Mouse (Mus musculus) mouse embryonic stem cell (cell line): ENCODE measurements around the gene Ino80.

Experiments
- in situ Hi-C, 2 experiments: fragments of 300-500 bp; cut with MboI; formaldehyde crosslinking; loops; 1 replicate in 1 of 2; 3 replicates in 1 of 2; pipeline ENCODE4 v1.14.3; 2019 to 2020; ENCODE audit warnings: low sequenced_read_pairs in 2 of 2, low pct_unique_long_range_greater_than_20kb in 1 of 2, mixed read lengths in 1 of 2; ENCODE audit not compliant: unreplicated experiment in 1 of 2

Gene Ino80

DNA sequence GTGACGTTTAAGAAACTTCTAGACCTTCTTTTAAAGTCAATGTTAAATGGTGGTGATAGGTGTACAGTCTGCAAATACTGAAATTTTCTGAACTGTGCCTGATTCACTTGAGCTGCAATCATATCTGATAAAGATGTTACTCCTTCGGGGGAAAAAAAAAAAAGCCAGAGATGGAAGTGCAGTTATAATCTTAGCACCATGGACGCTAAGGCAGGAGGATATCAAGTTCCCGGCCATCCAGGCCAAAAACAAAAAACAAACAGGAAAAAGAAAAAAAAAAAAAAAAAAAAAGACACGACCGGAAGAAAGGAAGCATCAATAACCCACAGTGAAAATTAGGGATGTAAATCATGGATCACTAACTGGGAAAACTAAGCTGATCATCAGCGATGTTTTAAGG is 1.3 kb downstream of the Ino80 start:
- in situ Hi-C loops = no loop called here

- in situ Hi-C loops = no loop called here
Measured at GRCm38 (mm10) chr2:119463945-119464344, 13.5 kb downstream of the Ino80 start.

- in situ Hi-C loops = no loop called here
Measured at GRCm38 (mm10) chr2:119463114-119463775, 14.2 kb downstream of the Ino80 start.

GRCm38 (mm10) chr2:119461028-119461427 is 16.5 kb downstream of the Ino80 start:
- in situ Hi-C loops = no loop called here

- in situ Hi-C loops = no loop called here
Measured at GRCm38 (mm10) chr2:119454558-119454957, 22.9 kb downstream of the Ino80 start.

DNA sequence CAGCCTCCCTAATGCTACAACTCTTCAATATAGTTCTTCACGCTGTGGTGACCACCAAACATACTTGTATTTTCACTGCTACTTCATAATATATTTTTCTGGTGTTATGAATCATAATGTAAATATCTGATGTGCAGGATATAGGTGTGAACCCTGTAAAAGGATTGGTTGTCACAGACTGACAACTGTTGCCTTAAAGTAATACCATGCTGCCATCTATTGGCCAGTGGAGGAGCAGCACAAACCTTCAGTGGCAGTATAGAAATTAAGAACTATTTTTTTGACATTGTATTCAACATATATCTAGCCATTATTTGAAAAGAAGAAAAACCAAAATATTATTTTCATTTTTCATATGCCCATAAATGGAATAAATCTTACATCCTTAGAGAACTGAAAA is 40.5 kb downstream of the Ino80 start:
- in situ Hi-C loops = loop anchor here in 1 of 2 experiments (25.0 kb wide), 1 partner anchor 300 kb away; no protein-coding TSS in a partner anchor

- in situ Hi-C loops = loop anchor here in 1 of 2 experiments (25.0 kb wide), 1 partner anchor 299 kb away; no protein-coding TSS in a partner anchor
Measured at GRCm38 (mm10) chr2:119436467-119436866, 41.0 kb downstream of the Ino80 start.

DNA sequence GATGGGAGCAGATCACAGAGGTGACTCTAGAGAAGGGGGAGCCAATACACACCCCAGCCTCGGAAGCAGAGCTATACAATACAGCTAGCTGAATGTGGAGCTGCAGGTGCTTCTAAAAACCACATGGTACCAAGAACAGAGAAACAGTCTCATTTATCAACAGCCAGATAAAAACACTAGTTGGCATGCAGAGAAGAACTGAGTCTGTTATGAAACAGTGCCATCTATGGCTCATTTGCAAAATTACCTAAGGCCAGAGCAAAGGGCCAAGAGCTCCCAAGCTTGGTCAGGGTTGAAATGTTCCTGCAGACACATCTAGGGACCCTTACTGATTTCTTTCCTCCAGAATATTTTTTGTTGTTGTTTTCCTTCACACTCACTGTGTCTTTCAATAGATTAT is 63.7 kb downstream of the Ino80 start:
- in situ Hi-C loops = no loop called here

DNA sequence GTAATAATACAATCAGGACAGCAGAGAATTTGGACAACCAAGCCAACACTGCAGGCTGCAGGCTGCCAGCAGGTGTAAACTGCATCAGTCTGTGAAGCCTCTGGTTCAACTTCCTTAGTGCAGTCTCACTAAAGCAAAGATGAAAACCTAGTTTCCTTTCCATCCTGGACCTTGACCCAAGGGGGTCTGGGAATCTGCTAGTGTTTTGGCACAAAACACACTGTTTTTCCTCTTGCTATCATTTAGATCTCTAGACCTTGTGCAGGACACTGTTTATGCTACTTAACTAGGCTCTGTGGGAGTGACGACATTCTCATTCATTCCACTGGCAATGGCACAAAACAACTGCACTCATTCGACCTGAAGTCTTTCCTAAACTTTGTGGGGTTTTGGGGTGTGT is 65.8 kb downstream of the Ino80 start:
- in situ Hi-C loops = no loop called here

DNA sequence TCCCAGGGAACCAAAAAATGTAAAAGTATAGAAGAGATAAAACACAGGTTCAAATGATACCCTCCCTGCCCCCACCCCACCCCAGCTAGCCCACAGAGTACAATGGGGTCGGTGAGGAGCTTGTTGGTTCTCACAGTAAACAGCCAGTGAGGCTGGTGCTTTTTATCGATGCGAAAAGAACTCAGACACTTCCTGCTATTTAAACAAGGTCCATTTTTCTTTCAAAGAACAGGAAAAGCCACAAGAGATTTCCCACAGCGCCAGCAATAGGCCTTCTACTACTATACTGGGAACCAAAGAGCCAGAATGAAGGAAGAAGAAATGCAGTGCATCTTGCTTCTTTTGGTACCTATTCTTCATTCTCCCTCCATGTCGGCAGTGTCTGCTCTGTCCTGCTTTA is 66.5 kb downstream of the Ino80 start:
- in situ Hi-C loops = no loop called here

GRCm38 (mm10) chr2:119408733-119409132 is 68.8 kb downstream of the Ino80 start:
- in situ Hi-C loops = no loop called here

- in situ Hi-C loops = no loop called here
Measured at GRCm38 (mm10) chr2:119408278-119408677, 69.2 kb downstream of the Ino80 start.

- in situ Hi-C loops = no loop called here
Measured at GRCm38 (mm10) chr2:119399313-119399712, 78.2 kb downstream of the Ino80 start.

DNA sequence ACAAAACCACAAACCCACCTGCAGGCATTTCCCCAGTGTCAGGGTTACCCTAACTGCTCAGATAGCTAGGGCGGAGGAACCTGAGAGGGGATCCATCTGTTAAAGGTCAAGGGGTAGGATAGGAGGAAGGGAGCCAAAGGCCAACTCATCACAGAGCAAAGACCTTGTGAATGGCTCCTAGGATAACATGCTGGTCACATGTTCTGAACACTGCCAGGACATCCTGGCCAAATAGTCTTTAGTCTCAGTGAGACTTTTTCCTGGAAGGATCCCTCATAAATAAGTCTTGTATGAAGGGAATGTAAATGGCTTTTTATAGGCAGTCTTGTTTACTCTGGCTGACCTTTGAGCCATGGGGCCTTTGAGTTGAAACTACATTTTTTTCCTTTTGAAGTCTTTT is 78.8 kb downstream of the Ino80 start:
- in situ Hi-C loops = no loop called here

DNA sequence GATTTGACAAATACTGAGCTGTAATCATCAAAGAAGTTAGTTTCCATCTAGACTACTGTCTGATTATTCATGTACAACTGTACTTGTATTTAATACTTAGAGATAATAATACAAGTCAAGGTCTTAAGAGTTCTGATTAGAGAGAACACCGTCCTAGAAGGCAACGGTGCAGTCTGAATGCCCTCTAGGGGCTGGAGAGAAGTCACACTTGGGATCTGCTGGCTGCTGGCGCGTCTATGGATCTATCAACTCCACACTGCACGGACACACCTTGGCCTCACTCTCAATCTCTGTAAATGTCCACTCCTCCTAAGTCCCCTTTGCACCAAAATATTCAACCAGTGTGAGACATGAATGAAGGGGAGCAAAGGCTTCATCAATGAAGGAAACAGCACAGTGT is 79.2 kb downstream of the Ino80 start:
- in situ Hi-C loops = no loop called here

- in situ Hi-C loops = no loop called here
Measured at GRCm38 (mm10) chr2:119389992-119390391, 87.5 kb downstream of the Ino80 start.

DNA sequence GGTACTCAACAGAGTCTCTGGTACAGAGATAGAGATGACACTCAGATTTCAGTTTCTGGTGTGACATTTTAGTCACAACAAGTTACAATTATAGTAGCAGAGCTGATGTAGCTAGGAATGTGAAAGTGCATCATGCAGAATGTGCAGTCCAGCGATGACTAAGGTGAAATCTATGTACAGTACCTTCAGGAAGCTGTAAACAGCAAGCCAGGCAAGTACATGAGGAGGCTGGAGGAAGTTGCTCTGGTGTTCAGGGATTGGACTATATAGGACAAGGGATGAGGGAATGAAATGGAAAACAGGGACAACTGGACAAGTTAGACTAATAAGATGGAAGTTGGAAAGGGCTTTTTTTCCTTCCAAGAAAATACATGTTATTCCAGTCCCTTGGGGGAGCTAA is 89.2 kb downstream of the Ino80 start:
- in situ Hi-C loops = no loop called here

- in situ Hi-C loops = no loop called here
Measured at GRCm38 (mm10) chr2:119379455-119379854, 98.0 kb downstream of the Ino80 start.

GRCm38 (mm10) chr2:119377826-119378225 is 99.7 kb downstream of the Ino80 start:
- in situ Hi-C loops = no loop called here

- in situ Hi-C loops = no loop called here
Measured at GRCm38 (mm10) chr2:119377286-119377685, 100.2 kb downstream of the Ino80 start.

GRCm38 (mm10) chr2:119370116-119370515 is 107.4 kb downstream of the Ino80 start:
- in situ Hi-C loops = no loop called here
